Mouse (Mus musculus) olfactory bulb, adult 2 months (tissue): ENCODE measurements around the gene Prss22. TPM values are rescaled to one million over a fixed set of nuclear protein-coding genes. Genes with fewer than 3 reads are reported as not detected.
"Not testable (repeated sequence)": the region's sequence is repeated elsewhere in the genome, so short reads cannot be mapped to it uniquely, and the experiment has no call there.

ENCODE experiments used
- H3K27ac ChIP-seq: fragments of 200-500 bp; 2 replicates; pipeline ENCODE4 v1.5.1; 2012; ENCODE audit warnings: low read depth, low read length; ENCODE audit not compliant: insufficient read depth
- H3K4me1 ChIP-seq: fragments of 200-500 bp; 2 replicates; pipeline ENCODE4 v1.6.1; 2012; ENCODE audit warnings: low read length; ENCODE audit not compliant: control insufficient read depth, insufficient read depth
- H3K4me3 ChIP-seq: fragments of 200-500 bp; 2 replicates; pipeline ENCODE4 v1.5.1; 2012; ENCODE audit warnings: mild to moderate bottlenecking, low read depth, low read length, moderate library complexity; ENCODE audit not compliant: insufficient read depth
- CTCF ChIP-seq: fragments of 200-500 bp; IDR thresholded peaks from 2 replicates; pipeline ENCODE4 v1.5.1; 2012; ENCODE audit warnings: low read depth, mild to moderate bottlenecking, low read length, moderate library complexity; ENCODE audit not compliant: insufficient read depth
- POLR2A ChIP-seq: fragments of 200-500 bp; IDR thresholded peaks from 2 replicates; pipeline ENCODE4 v1.6.1; 2012; ENCODE audit warnings: mild to moderate bottlenecking, low read depth, low read length, moderate library complexity; ENCODE audit not compliant: insufficient read depth
- WGBS: fragments of 180-500 bp; shearing (Covaris S2); methylation state at CpG from one replicate; pipeline ENCODE4 v1.1.7; 2018; 5-methylcytosine and 5-hydroxymethylcytosine counted together
- polyA plus RNA-seq: library from polyadenylated mRNA; stranded (reverse); fragments of >200 nt; gene quantifications from 2 replicates; pipeline ENCODE4 v1.2.4, GENCODE M21; 2012; ENCODE audit warnings: low replicate concordance; ENCODE audit not compliant: missing spikeins, insufficient read depth, insufficient read length

Gene Prss22
- polyA plus RNA-seq, 1 experiment: not detected

GRCm38 (mm10) chr17:23965805-23966425 lies 32.0 kb downstream of the Prss22 start:
- Histone ChIP-seq H3K4me3 (no peak overlapping the region), H3K27ac (no peak overlapping the region), H3K4me1 (peaks cover 3% of the 10 kb centered on the region; the same call in 1 of the 2 replicates)
- no peak for TF ChIP-seq POLR2A
- no peak for TF ChIP-seq CTCF
- 45% methylated on average over 6 of the region's 6 CpGs for WGBS

DNA sequence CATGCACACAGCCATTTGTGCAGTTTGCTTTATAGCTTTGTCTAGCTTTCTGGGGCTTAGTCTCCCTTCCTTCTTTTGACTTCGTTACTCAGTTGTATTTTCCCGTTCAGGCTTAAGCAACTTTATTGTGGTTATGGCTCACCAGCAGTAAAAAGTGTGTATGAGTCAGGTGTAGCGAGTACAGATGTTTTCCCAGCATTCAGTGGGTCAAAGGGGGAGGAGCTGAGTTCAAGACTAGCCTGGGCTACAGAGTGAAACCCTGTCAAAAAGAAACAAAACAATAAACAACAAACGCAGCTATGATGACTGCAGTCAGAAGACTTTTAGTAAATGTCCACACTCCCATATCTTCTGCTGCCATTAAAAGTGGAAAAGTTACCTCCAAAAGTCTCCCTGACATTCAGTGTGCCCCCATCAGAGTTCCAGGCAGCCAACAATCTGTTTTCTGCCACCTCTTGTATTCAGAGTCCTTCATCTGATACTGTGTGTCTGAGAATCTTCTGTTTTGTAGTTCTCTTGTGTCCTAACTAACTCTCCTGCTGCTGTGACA lies 36.3 kb downstream of the Prss22 start:
- peaks cover 3% of the 10 kb centered on the region; the same call in 1 of the 2 replicates for H3K4me1 ChIP-seq
- 32% methylated on average over 4 of the region's 4 CpGs for WGBS
- no peak overlapping the region for H3K27ac ChIP-seq
- H3K4me3 ChIP-seq: no peak overlapping the region
- no peak for TF ChIP-seq POLR2A
- no peak for TF ChIP-seq CTCF

- TF ChIP-seq POLR2A (no peak), CTCF (no peak)
- H3K27ac ChIP-seq: no peak overlapping the region
- no peaks in the 10 kb centered on the region for H3K4me1 ChIP-seq
- 39% methylated on average over 3 of the region's 3 CpGs for WGBS
- no peak overlapping the region for H3K4me3 ChIP-seq
These were observed 37.7 kb downstream of the Prss22 start for GRCm38 (mm10) chr17:23960084-23960738.

DNA sequence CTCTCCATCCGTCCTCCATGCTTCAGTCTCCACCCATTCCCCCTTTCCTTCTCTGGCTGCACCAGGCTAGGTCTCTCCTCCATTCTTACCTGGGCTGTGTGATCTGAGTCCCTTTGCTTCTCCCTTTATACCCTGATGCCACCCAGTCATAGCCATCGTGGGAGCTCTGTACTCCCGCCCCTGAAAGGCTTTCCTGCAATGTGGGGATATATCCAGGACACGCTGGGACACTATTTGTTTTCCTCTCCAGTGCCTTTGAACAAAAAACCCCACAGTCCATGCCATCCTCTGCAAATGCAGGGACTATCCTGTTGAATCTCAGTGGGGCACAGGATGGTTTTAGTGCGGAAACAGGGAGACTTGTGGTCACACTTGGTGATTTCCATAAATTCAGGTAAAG lies 42.7 kb downstream of the Prss22 start, which contains the start of gene Sbpl:
Gene Sbpl, minus strand, starts transcription at position 101 of the 400 bp plus-strand sequence.
- TF ChIP-seq POLR2A: no peak
- no peak within 1 kb of the TSS for H3K27ac ChIP-seq
- H3K4me1 ChIP-seq: no peaks in the 10 kb centered on the region
- no peak within 1 kb of the TSS for H3K4me3 ChIP-seq
- WGBS: 82% methylated on average over 5 of the region's 5 CpGs

- 63% methylated on average over 4 of the region's 4 CpGs for WGBS
- not testable (repeated sequence) for H3K27ac ChIP-seq, H3K4me1 ChIP-seq, H3K4me3 ChIP-seq
These were observed 47.1 kb downstream of the Prss22 start for GRCm38 (mm10) chr17:23950828-23951227.

- WGBS: 83% methylated on average over 2 of the region's 2 CpGs
- H3K4me3 ChIP-seq: no peak overlapping the region
- no peaks in the 10 kb centered on the region for H3K4me1 ChIP-seq
- TF ChIP-seq CTCF (no peak), POLR2A (no peak)
- no peak overlapping the region for H3K27ac ChIP-seq
These were observed 48.8 kb downstream of the Prss22 start for GRCm38 (mm10) chr17:23949068-23949467.

DNA sequence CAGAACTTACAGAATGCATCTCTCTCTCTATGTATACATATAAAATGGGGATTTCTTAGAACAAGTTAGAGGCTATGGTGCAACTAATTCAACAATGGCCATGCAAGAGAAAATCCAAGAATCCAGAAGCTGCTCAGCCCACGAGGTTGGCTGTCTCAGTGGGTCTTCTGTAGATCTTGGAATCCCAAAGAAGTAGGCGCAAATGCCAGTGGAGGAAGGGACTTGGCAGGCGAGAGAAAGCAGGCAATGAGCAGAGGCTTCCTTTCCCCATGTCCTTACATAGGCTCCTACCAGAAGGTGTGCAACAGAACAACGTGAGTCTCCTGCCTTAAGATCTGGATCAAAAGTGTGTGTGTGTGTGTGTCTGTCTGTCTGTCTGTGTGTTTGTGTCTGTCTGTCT lies 50.4 kb downstream of the Prss22 start:
- WGBS: 74% methylated on average over 4 of the region's 4 CpGs

More for the DNA sequence above, 50.4 kb downstream of the Prss22 start:
- H3K27ac ChIP-seq, H3K4me3 ChIP-seq, H3K4me1 ChIP-seq: not testable (repeated sequence)

Other genes with a start within 250 kb of the Prss22 start
- not detected in 2 replicates for gene Flywch1, start 226.5 kb downstream of the Prss22 start, polyA plus RNA-seq
- gene Flywch2, start 212.0 kb downstream of the Prss22 start, polyA plus RNA-seq: not detected in 2 replicates
- 383 and 683 TPM in 2 replicates for gene Srrm2, start 207.6 kb downstream of the Prss22 start, polyA plus RNA-seq
- not detected in 2 replicates for gene Elob, start 169.0 kb downstream of the Prss22 start, polyA plus RNA-seq
- gene Prss33, start 162.0 kb downstream of the Prss22 start, polyA plus RNA-seq: not detected in 2 replicates
- gene Prss32, start 154.2 kb downstream of the Prss22 start, polyA plus RNA-seq: not detected in 2 replicates
- not detected in 2 replicates for gene Prss41, start 153.9 kb downstream of the Prss22 start, polyA plus RNA-seq
- not detected in 2 replicates for gene Prss21, start 130.0 kb downstream of the Prss22 start, polyA plus RNA-seq
- not detected in 2 replicates for gene Dcpp1, start 117.2 kb downstream of the Prss22 start, polyA plus RNA-seq
- not detected in 2 replicates for gene Dcpp2, start 117.2 kb downstream of the Prss22 start, polyA plus RNA-seq
- not detected in 2 replicates for gene Dcpp3, start 80.6 kb downstream of the Prss22 start, polyA plus RNA-seq
- not detected in 2 replicates for gene Sbp, start 56.4 kb downstream of the Prss22 start, polyA plus RNA-seq
- not detected in 2 replicates for gene Sbpl, start 42.8 kb downstream of the Prss22 start, polyA plus RNA-seq
- not detected in 2 replicates for gene Prss30, start 17.5 kb downstream of the Prss22 start, polyA plus RNA-seq
- not detected in 2 replicates for gene Prss27, start 40.0 kb upstream of the Prss22 start, polyA plus RNA-seq
- gene Kctd5, start 75.4 kb upstream of the Prss22 start, polyA plus RNA-seq: not detected in 2 replicates
- not detected in 2 replicates for gene Pdpk1, start 152.8 kb upstream of the Prss22 start, polyA plus RNA-seq
- not detected in 2 replicates for gene Amdhd2, start 165.7 kb upstream of the Prss22 start, polyA plus RNA-seq
- gene Atp6v0c, start 171.6 kb upstream of the Prss22 start, polyA plus RNA-seq: 528 TPM in 1 of 2 replicates, not detected in the other
- gene Tbc1d24, start 207.5 kb upstream of the Prss22 start, polyA plus RNA-seq: not detected in 2 replicates
- gene Ntn3, start 211.4 kb upstream of the Prss22 start, polyA plus RNA-seq: not detected in 2 replicates
- gene Tedc2, start 222.8 kb upstream of the Prss22 start, polyA plus RNA-seq: not detected in 2 replicates